In the genomic region with DNA sequence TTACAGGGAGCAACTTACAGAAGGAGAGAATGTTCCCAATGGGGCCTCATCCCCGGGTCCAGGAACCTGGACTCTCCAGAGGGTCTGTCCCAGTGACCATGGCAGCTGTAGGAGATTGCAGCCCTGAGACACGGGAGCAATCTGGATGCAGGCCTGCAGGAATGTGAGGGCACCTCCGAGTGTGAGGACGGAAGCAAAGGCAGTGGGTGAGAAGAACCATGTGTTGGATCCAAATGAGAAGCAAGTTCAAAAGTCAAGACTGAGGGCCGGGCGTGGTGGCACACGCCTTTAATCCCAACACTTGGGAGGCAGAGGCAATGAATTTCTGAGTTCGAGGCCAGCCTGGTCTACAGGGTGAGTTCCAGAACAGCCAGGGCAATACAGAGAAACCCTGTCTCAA, we compare ENCODE assay signal across 21 mouse cellular contexts. TPM values are rescaled to one million over a fixed set of nuclear protein-coding genes. Genes with fewer than 3 reads are reported as not detected.
"Had no signal": no experiment of that assay in that cellular context is flagged by ENCODE, and none has a peak within 500 bp of the region (broad histone marks: within the 10 kb centered on the region; RNA-seq: fewer than 3 reads in every experiment).

No protein-coding gene starts in this region.

- H3K4me1 ChIP-seq: heart, embryonic 13.5 days; heart, embryonic 15.5 days; hindbrain, embryonic 13.5 days; hindbrain, embryonic 15.5 days; kidney, embryonic 15.5 days; limb, embryonic 13.5 days; limb, embryonic 15.5 days had no signal

- H3K4me2 ChIP-seq: heart, embryonic 13.5 days; heart, embryonic 15.5 days; hindbrain, embryonic 13.5 days; hindbrain, embryonic 15.5 days; kidney, embryonic 15.5 days; limb, embryonic 13.5 days; limb, embryonic 15.5 days had no signal

- H3K27me3 ChIP-seq: hindbrain, embryonic 15.5 days had no signal

- H3K4me3 ChIP-seq: heart, embryonic 13.5 days; heart, embryonic 15.5 days; hindbrain, embryonic 13.5 days; hindbrain, embryonic 15.5 days; kidney, embryonic 15.5 days; limb, embryonic 13.5 days; limb, embryonic 15.5 days had no signal

- H3K36me3 ChIP-seq: heart, embryonic 13.5 days; heart, embryonic 15.5 days; hindbrain, embryonic 13.5 days; hindbrain, embryonic 15.5 days; kidney, embryonic 15.5 days; limb, embryonic 13.5 days; limb, embryonic 15.5 days had no signal

- DNase-seq: gastrocnemius, postnatal 14 days; gastrocnemius, postnatal 36 days; kidney, adult 11 months; layer of hippocampus, adult 9-11 months had no signal

- H3K9ac ChIP-seq: heart, embryonic 13.5 days; heart, embryonic 15.5 days; hindbrain, embryonic 13.5 days; hindbrain, embryonic 15.5 days; kidney, embryonic 15.5 days; limb, embryonic 13.5 days; limb, embryonic 15.5 days had no signal

- ATAC-seq: hindbrain, postnatal 0 days; intestine, embryonic 16.5 days had no signal

- H3K9me3 ChIP-seq: heart, embryonic 13.5 days; heart, embryonic 15.5 days; hindbrain, embryonic 13.5 days; hindbrain, embryonic 15.5 days; kidney, embryonic 15.5 days; limb, embryonic 13.5 days; limb, embryonic 15.5 days had no signal

- H3K27ac ChIP-seq: heart, embryonic 13.5 days; heart, embryonic 15.5 days; hindbrain, embryonic 13.5 days; hindbrain, embryonic 15.5 days; hindbrain, postnatal 0 days; kidney, embryonic 15.5 days; kidney, postnatal 0 days; limb, embryonic 13.5 days; limb, embryonic 15.5 days had no signal

RNA-seq across cellular contexts. Expression of a gene that starts 5.6 kb away (rescaled TPM):
- polyA plus RNA-seq: heart, embryonic 13.5 days; heart, embryonic 15.5 days; heart, postnatal 0 days; hindbrain, embryonic 11.5 days; hindbrain, embryonic 13.5 days; hindbrain, embryonic 15.5 days; hindbrain, postnatal 0 days; intestine, embryonic 14.5 days; intestine, embryonic 16.5 days; kidney, adult 2 months; kidney, embryonic 15.5 days; kidney, postnatal 0 days; large intestine, adult 2 months; limb, embryonic 11.5 days; limb, embryonic 13.5 days; limb, embryonic 15.5 days; liver, adult 2 months had no signal

RNA-seq across cellular contexts. Expression of a gene that starts 32.3 kb away (rescaled TPM):
- polyA plus RNA-seq: heart, embryonic 13.5 days; heart, embryonic 15.5 days; heart, postnatal 0 days; kidney, embryonic 15.5 days; limb, embryonic 11.5 days; limb, embryonic 15.5 days had no signal
